Mouse (Mus musculus) embryonic facial prominence, embryonic 10.5 days (tissue): Measurements from ENCODE around the gene Stil. TPM values are rescaled to one million over a fixed set of nuclear protein-coding genes. Genes with fewer than 3 reads are reported as not detected.

Experiments used
- DNase-seq: peaks from one replicate; pipeline ENCODE4 v3.0.0-alpha.2; 2017; ENCODE audit warnings: low spot score
- H3K27ac ChIP-seq: fragments of 300-500 bp; sonication (generic); replicated peaks from 2 replicates; pipeline ENCODE4 v1.5.1; 2016; ENCODE audit warnings: mild to moderate bottlenecking
- H3K27me3 ChIP-seq: fragments of 300-500 bp; sonication (generic); replicated peaks from 2 replicates; pipeline ENCODE4 v1.6.1; 2016; ENCODE audit warnings: low read depth, mild to moderate bottlenecking; ENCODE audit not compliant: poor library complexity, severe bottlenecking
- H3K36me3 ChIP-seq: fragments of 300-500 bp; sonication (generic); replicated peaks from 2 replicates; pipeline ENCODE4 v1.6.1; 2016; ENCODE audit warnings: mild to moderate bottlenecking, moderate library complexity
- H3K4me1 ChIP-seq: fragments of 300-500 bp; sonication (generic); 2 replicates; pipeline ENCODE4 v1.6.1; 2016
- H3K4me3 ChIP-seq: fragments of 300-500 bp; sonication (generic); 2 replicates; pipeline ENCODE4 v1.5.1; 2016; ENCODE audit warnings: mild to moderate bottlenecking, moderate library complexity
- H3K9me3 ChIP-seq: fragments of 300-500 bp; sonication (generic); 2 replicates; pipeline ENCODE4 v1.6.1; 2016; ENCODE audit warnings: mild to moderate bottlenecking
- WGBS: fragments of 180-500 bp; shearing (Covaris S2); methylation state at CpG from one replicate; pipeline ENCODE4 v1.1.7; 2016; 5-methylcytosine and 5-hydroxymethylcytosine counted together
- polyA plus RNA-seq: library from polyadenylated mRNA; unstranded; fragments of >200 nt; fragmentation: Nextera tagmentation; extraction: Ambion mirVana; gene quantifications from 2 replicates; pipeline ENCODE4 v1.2.1, GENCODE M21; 2016

Stil gene
- polyA plus RNA-seq, 1 experiment from 2014 or later: 20.5 TPM

DNA sequence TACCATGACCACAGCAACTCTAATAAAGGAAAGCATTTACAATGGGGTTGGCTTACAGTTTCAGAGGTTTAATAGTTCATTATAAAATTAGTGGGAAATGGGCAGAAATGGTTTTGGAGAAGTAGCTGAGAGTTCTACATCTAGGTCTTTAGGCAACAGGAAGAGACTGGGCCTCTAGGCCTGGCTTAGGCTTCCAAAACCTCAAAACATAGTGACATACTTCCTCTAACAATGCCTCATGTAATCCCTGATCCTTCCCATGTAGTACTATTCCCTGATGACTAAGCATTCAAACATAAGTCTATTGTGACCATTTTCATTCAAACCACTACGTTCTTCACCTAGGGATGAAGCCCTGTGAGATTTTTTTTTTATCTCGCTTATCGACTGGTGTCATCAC, 5.7 kb upstream of the Stil start:
- WGBS: 92% methylated on average over 3 of the region's 3 CpGs
- no peak for DNase-seq
- no peaks in the 10 kb centered on the region for H3K36me3 ChIP-seq
- peaks cover 7% of the 10 kb centered on the region; the same call in 1 of the 2 replicates for H3K27me3 ChIP-seq
- H3K27ac ChIP-seq: no peak overlapping the region
- H3K4me1 ChIP-seq: 0 out of 2 replicates have a peak, but pooled peaks cover 1% of the 10 kb centered on the region
- H3K9me3 ChIP-seq: no peaks in the 10 kb centered on the region
- H3K4me3 ChIP-seq: no peak overlapping the region

DNA sequence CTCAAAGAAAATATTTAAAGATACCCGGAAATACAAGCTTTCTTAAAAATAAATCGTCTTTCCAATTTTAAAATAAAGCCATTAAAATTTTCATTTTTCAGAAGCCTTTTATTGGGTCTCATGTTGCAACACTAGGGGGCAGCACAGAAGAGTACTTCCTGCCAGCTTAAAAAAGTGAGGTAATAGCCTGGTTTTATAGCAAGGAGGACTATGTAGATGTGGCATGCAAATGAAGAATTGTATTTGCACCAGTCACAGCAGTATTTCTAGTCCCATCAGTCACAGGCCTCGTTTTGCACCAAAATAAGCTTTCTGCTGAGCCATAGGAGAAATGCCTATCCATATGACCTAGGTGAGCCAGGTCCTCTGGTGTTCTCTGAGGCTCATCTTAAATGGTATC, 2.9 kb upstream of the Stil start:
- DNase-seq: peak; percentile 11
- H3K27me3 ChIP-seq: peaks cover 7% of the 10 kb centered on the region; the same call in 1 of the 2 replicates

GRCm38 (mm10) chr4:114999445-114999772, 550 bp upstream of the Stil start:
- no peak for DNase-seq
- Histone ChIP-seq H3K36me3 (peaks cover 18% of the 10 kb centered on the region), H3K27me3 (peaks cover 4% of the 10 kb centered on the region; the same call in 1 of the 2 replicates), H3K4me3 (peak overlapping the region; percentile 75), H3K27ac (peak overlapping the region; percentile 93), H3K4me1 (peaks cover 18% of the 10 kb centered on the region), H3K9me3 (no peaks in the 10 kb centered on the region)
- WGBS: 9% methylated on average over 9 of the region's 9 CpGs

More for the DNA sequence above, 2.9 kb upstream of the Stil start:
- no peaks in the 10 kb centered on the region for H3K36me3 ChIP-seq
- H3K4me3 ChIP-seq: no peak overlapping the region
- H3K9me3 ChIP-seq: no peaks in the 10 kb centered on the region
- peaks cover 18% of the 10 kb centered on the region for H3K4me1 ChIP-seq
- 53% methylated on average over 3 of the region's 3 CpGs for WGBS
- no peak overlapping the region for H3K27ac ChIP-seq

DNA sequence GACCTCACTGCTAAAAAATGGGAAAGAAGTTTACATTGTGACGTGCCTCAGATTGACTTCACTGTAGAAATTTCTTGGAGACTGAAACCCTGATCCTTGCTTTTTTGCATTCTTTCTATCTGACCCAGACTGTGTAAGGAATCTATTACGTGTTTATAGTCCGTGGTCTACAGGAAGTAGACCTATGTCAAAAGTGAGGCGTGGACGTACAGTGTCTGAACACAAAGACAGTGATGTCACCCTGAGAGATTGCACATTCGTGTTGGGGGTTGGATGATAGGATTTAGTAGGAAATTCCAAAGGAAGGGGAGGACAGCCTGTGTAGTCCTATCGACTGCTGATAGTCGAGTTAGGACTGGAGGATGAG, 453 bp downstream of the Stil start:
- Histone ChIP-seq H3K36me3 (peaks cover 28% of the 10 kb centered on the region), H3K27me3 (no peaks in the 10 kb centered on the region), H3K27ac (peak overlapping the region; percentile 93), H3K9me3 (no peaks in the 10 kb centered on the region), H3K4me3 (peak overlapping the region; percentile 75), H3K4me1 (peaks cover 18% of the 10 kb centered on the region)
- 1% methylated on average over 8 of the region's 8 CpGs for WGBS
- peak; percentile 36 for DNase-seq

DNA sequence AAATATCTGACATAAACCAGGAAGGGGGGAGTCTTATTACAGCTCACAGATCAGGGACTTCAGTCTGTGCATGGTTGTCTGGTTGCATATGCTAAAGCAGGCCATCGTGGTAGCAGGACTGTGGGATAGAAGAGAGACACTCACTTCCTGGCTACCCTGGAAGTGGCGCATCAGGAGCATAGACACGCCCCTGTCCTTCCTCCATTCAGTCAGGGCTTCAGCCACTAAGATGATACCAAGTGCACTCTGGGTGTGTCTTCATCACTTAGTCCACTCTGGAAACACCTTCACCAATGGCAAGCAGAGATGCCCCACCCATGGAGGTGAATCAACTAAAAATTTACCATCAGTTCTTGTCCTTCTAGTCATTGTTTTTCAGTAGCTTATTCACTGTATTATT, 14.3 kb downstream of the Stil start:
- DNase-seq: no peak
- no peaks in the 10 kb centered on the region for H3K27me3 ChIP-seq
- no peak overlapping the region for H3K27ac ChIP-seq
- peaks cover 99% of the 10 kb centered on the region for H3K36me3 ChIP-seq
- no peaks in the 10 kb centered on the region for H3K4me1 ChIP-seq
- no peak overlapping the region for H3K4me3 ChIP-seq
- 87% methylated on average over 3 of the region's 3 CpGs for WGBS
- no peaks in the 10 kb centered on the region for H3K9me3 ChIP-seq

DNA sequence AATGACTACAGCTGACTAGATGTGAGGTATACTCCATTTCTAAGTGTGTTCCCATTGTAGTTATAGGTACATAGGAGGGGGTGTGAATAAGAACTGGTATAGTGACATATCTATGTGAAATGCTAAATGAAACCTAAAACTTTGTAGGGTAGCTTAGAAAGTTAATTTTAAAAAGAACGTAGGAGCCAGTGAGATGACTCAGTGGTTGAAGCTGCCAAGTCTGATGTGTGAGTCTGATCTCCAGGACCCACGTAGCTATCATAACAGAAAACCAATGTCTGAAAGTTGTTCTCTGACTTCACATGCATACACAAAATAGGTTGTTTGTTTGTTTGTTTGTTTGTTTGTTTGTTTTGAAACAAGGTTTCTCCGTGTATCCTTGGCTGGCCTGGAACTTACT, 20.0 kb downstream of the Stil start:
- DNase-seq: no peak
- H3K27ac ChIP-seq: no peak overlapping the region
- peaks cover 95% of the 10 kb centered on the region for H3K36me3 ChIP-seq
- 92% methylated on average over 3 of the region's 3 CpGs for WGBS
- H3K4me1 ChIP-seq: no peaks in the 10 kb centered on the region
- no peak overlapping the region for H3K4me3 ChIP-seq
- H3K27me3 ChIP-seq: no peaks in the 10 kb centered on the region
- no peaks in the 10 kb centered on the region for H3K9me3 ChIP-seq

DNA sequence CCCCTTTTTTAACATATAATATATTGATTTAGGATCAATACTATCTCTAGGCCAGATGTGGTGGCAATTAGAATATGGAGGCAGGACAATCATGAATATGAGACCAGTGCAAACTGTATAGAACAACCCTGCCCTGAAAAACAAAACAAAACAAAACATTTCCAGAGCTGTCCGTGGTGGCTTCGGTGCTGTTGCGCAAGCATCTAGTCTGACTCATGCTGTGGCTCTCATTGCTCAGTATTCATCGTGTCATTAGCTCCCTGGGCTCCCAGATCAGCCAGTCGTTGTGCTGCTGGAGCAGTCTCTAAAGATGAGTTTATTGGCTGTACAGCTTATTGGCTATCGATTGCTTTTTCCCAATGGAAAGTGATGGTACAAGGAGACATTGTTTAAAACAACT, 35.1 kb downstream of the Stil start:
- no peak overlapping the region for H3K4me3 ChIP-seq
- no peaks in the 10 kb centered on the region for H3K9me3 ChIP-seq
- H3K27me3 ChIP-seq: no peaks in the 10 kb centered on the region
- H3K27ac ChIP-seq: no peak overlapping the region
- H3K36me3 ChIP-seq: peaks cover 87% of the 10 kb centered on the region
- 81% methylated on average over 6 of the region's 6 CpGs for WGBS
- no peak for DNase-seq
- no peaks in the 10 kb centered on the region for H3K4me1 ChIP-seq

DNA sequence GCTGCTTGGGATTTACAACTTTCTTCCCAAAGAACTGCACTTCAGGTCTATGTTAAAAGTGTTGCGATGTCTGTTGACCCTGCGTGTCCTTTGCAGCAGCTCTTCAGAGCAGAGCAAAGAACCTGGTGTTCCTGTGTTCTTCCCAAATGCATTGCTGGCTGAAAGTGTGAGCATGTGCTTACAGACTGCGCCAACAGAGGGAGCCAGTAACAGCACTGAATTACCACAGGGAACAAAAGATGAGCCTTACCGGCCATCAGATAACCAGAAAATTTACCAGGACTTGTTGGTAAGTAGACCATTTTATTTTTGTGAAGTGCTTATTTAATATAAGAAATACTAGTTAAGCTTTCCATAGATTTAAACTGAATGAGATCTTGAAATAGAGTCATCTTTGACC, 38.3 kb downstream of the Stil start:
- DNase-seq: peak; percentile 45
- Histone ChIP-seq H3K36me3 (peaks cover 88% of the 10 kb centered on the region), H3K4me1 (no peaks in the 10 kb centered on the region), H3K9me3 (no peaks in the 10 kb centered on the region), H3K27ac (no peak overlapping the region), H3K4me3 (no peak overlapping the region), H3K27me3 (no peaks in the 10 kb centered on the region)
- WGBS: 41% methylated on average over 4 of the region's 4 CpGs

DNA sequence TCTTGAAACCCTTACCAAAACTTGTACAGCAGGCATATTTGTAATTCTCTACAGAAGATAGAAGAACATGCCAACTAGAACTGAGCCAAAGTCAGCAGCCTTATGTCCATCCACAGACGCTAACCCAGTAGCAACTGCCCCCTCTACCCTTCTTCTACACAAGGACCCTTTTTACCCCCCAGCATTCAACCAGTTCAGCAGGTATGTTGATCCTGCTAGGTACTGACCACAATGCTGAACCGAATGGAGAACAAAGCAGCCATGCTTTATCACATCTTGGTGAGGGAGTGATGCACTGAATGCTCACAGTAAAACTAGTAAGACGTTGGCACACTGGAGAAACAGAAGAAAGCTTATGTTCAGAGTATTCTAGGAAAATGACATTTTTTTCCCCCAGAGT, 45.7 kb downstream of the Stil start:
- peaks cover 11% of the 10 kb centered on the region; the same call in 1 of the 2 replicates for H3K4me1 ChIP-seq
- H3K36me3 ChIP-seq: peaks cover 41% of the 10 kb centered on the region
- H3K4me3 ChIP-seq: no peak overlapping the region
- H3K27ac ChIP-seq: no peak overlapping the region
- WGBS: 82% methylated on average over 3 of the region's 3 CpGs
- H3K9me3 ChIP-seq: no peaks in the 10 kb centered on the region
- peaks cover 30% of the 10 kb centered on the region for H3K27me3 ChIP-seq
- DNase-seq: no peak

GRCm38 (mm10) chr4:115047750-115048149, 47.8 kb downstream of the Stil start:
- H3K36me3 ChIP-seq: peaks cover 20% of the 10 kb centered on the region
- peak; percentile 66 for DNase-seq
- peaks cover 17% of the 10 kb centered on the region for H3K4me1 ChIP-seq
- H3K27me3 ChIP-seq: peaks cover 51% of the 10 kb centered on the region
- no peak overlapping the region for H3K4me3 ChIP-seq
- 4% methylated on average over 5 of the region's 5 CpGs for WGBS
- H3K27ac ChIP-seq: no peak overlapping the region
- H3K9me3 ChIP-seq: no peaks in the 10 kb centered on the region

GRCm38 (mm10) chr4:115048190-115048589, 48.2 kb downstream of the Stil start:
- no peak for DNase-seq
- peaks cover 55% of the 10 kb centered on the region for H3K27me3 ChIP-seq
- peaks cover 20% of the 10 kb centered on the region for H3K4me1 ChIP-seq
- H3K4me3 ChIP-seq: no peak overlapping the region
- H3K27ac ChIP-seq: no peak overlapping the region
- no peaks in the 10 kb centered on the region for H3K9me3 ChIP-seq
- peaks cover 15% of the 10 kb centered on the region for H3K36me3 ChIP-seq
- 64% methylated on average over 8 of the region's 8 CpGs for WGBS

DNA sequence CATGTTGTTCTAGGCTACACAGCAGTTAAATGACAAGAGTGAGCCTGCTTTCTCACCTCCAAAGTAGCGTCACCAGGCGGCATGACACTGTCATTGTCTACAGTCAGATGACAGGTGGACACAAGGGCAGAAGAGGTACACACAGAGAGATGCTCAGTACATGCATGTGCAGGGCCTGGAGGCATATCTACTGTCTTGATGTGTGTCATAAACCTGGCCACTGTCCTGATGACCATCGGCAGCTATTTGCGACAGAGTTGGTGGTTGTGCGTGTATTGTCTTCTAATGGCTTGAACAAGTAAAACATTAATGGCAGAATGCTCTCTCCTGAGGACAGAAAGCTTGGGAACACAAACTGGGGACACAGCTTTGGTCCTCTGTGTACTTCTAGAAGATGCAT, 51.3 kb downstream of the Stil start:
- WGBS: 78% methylated on average over 5 of the region's 5 CpGs
- H3K27me3 ChIP-seq: peaks cover 86% of the 10 kb centered on the region

GRCm38 (mm10) chr4:115052343-115053005, 52.5 kb downstream of the Stil start:
- peak; percentile 84 for DNase-seq
- peak overlapping the region; percentile 65 for H3K27ac ChIP-seq
- H3K9me3 ChIP-seq: no peaks in the 10 kb centered on the region
- peaks cover 98% of the 10 kb centered on the region for H3K27me3 ChIP-seq
- H3K4me3 ChIP-seq: peak overlapping the region; percentile 54
- WGBS: under 1% methylated on average over 36 of the region's 36 CpGs
- no peaks in the 10 kb centered on the region for H3K36me3 ChIP-seq
- peaks cover 34% of the 10 kb centered on the region for H3K4me1 ChIP-seq

More for the DNA sequence above, 51.3 kb downstream of the Stil start:
- no peak overlapping the region for H3K27ac ChIP-seq
- no peaks in the 10 kb centered on the region for H3K9me3 ChIP-seq
- no peak overlapping the region for H3K4me3 ChIP-seq
- DNase-seq: no peak
- H3K4me1 ChIP-seq: peaks cover 23% of the 10 kb centered on the region
- no peaks in the 10 kb centered on the region for H3K36me3 ChIP-seq
